Mouse (Mus musculus) forebrain, embryonic 13.5 days (tissue): Measurements from ENCODE around the gene 1700020D05Rik. TPM values are rescaled to one million over a fixed set of nuclear protein-coding genes. Genes with fewer than 3 reads are reported as not detected.

ENCODE experiments used
- ATAC-seq: fragments of 200-750 bp; cut with Nextera tagmentation; 2 replicates; pipeline ENCODE4 v1.8.0; 2017
- H3K27ac ChIP-seq: fragments of 300-500 bp; sonication (generic); 2 replicates; pipeline ENCODE4 v1.5.1; 2015; ENCODE audit warnings: inconsistent platforms, mild to moderate bottlenecking, moderate library complexity
- H3K27me3 ChIP-seq: fragments of 300-500 bp; sonication (generic); 2 replicates; pipeline ENCODE4 v1.6.1; 2015; ENCODE audit warnings: mild to moderate bottlenecking, inconsistent platforms
- H3K36me3 ChIP-seq: fragments of 300-500 bp; sonication (generic); 2 replicates; pipeline ENCODE4 v1.6.1; 2015; ENCODE audit warnings: mild to moderate bottlenecking, inconsistent platforms; ENCODE audit not compliant: poor library complexity, severe bottlenecking
- H3K4me1 ChIP-seq: fragments of 300-500 bp; sonication (generic); 2 replicates; pipeline ENCODE4 v1.6.1; 2015; ENCODE audit warnings: inconsistent platforms
- H3K4me2 ChIP-seq: fragments of 300-500 bp; sonication (generic); 2 replicates; pipeline ENCODE4 v1.6.1; 2015; ENCODE audit warnings: inconsistent platforms, mild to moderate bottlenecking, moderate library complexity
- H3K4me3 ChIP-seq: fragments of 300-500 bp; sonication (generic); 2 replicates; pipeline ENCODE4 v1.5.1; 2015; ENCODE audit warnings: mild to moderate bottlenecking, inconsistent platforms
- H3K9ac ChIP-seq: fragments of 300-500 bp; sonication (generic); 2 replicates; pipeline ENCODE4 v1.6.1; 2015; ENCODE audit warnings: mild to moderate bottlenecking, inconsistent platforms
- H3K9me3 ChIP-seq: fragments of 300-500 bp; sonication (generic); replicated peaks from 2 replicates; pipeline ENCODE4 v1.6.1; 2016; ENCODE audit warnings: inconsistent platforms
- WGBS: fragments of 180-500 bp; shearing (Covaris S2); methylation state at CpG from one replicate; pipeline ENCODE4 v1.1.7; 2015; 5-methylcytosine and 5-hydroxymethylcytosine counted together
- polyA plus RNA-seq: library from polyadenylated mRNA; unstranded; fragments of >200 nt; fragmentation: Nextera tagmentation; extraction: Ambion mirVana; gene quantifications from 2 replicates; pipeline ENCODE4 v1.2.1, GENCODE M21; 2015

1700020D05Rik gene
- polyA plus RNA-seq, 1 experiment from 2014 or later = 0.27 TPM

- 95% methylated on average over 19 of the region's 19 CpGs for WGBS
- H3K27ac ChIP-seq = no peak overlapping the region
- ATAC-seq = no peak
- no peak overlapping the region for H3K4me2 ChIP-seq
- no peaks in the 10 kb centered on the region for H3K9me3 ChIP-seq
- H3K9ac ChIP-seq = no peak overlapping the region
- peaks cover 67% of the 10 kb centered on the region for H3K36me3 ChIP-seq
- peaks cover 20% of the 10 kb centered on the region for H3K4me1 ChIP-seq
- H3K4me3 ChIP-seq = no peak overlapping the region
- H3K27me3 ChIP-seq = no peaks in the 10 kb centered on the region
Observed at GRCm38 (mm10) chr19:5483386-5484359, 19.9 kb downstream of the 1700020D05Rik start.

GRCm38 (mm10) chr19:5481398-5481797 lies 22.2 kb downstream of the 1700020D05Rik start:
- Histone ChIP-seq H3K4me3 (no peak overlapping the region), H3K36me3 (peaks cover 67% of the 10 kb centered on the region), H3K4me2 (no peak overlapping the region), H3K27me3 (no peaks in the 10 kb centered on the region), H3K9ac (no peak overlapping the region), H3K27ac (no peak overlapping the region), H3K4me1 (0 out of 2 replicates have a peak, but pooled peaks cover under 1% of the 10 kb centered on the region), H3K9me3 (no peaks in the 10 kb centered on the region)
- WGBS = 94% methylated on average over 10 of the region's 10 CpGs
- ATAC-seq = no peak

- H3K36me3 ChIP-seq = peaks cover 53% of the 10 kb centered on the region
- no peak overlapping the region for H3K4me3 ChIP-seq
- no peaks in the 10 kb centered on the region for H3K9me3 ChIP-seq
- no peak overlapping the region for H3K9ac ChIP-seq
- whole genome bisulfite sequencing = 95% methylated on average over 10 of the region's 10 CpGs
- no peak overlapping the region for H3K4me2 ChIP-seq
- H3K27ac ChIP-seq = no peak overlapping the region
- ATAC-seq = no peak
- no peaks in the 10 kb centered on the region for H3K27me3 ChIP-seq
- H3K4me1 ChIP-seq = peaks cover 11% of the 10 kb centered on the region
Observed at GRCm38 (mm10) chr19:5480016-5480415, 23.6 kb downstream of the 1700020D05Rik start.

- ATAC-seq = no peak
- Histone ChIP-seq H3K9ac (no peak overlapping the region), H3K27ac (no peak overlapping the region), H3K4me1 (peaks cover 26% of the 10 kb centered on the region), H3K36me3 (peaks cover 31% of the 10 kb centered on the region), H3K4me3 (no peak overlapping the region), H3K9me3 (no peaks in the 10 kb centered on the region), H3K27me3 (no peaks in the 10 kb centered on the region), H3K4me2 (no peak overlapping the region)
- 90% methylated on average over 18 of the region's 18 CpGs for WGBS
Observed at GRCm38 (mm10) chr19:5477668-5478300, 25.8 kb downstream of the 1700020D05Rik start.

GRCm38 (mm10) chr19:5477004-5477667 lies 26.5 kb downstream of the 1700020D05Rik start:
- Histone ChIP-seq H3K4me3 (no peak overlapping the region), H3K9me3 (no peaks in the 10 kb centered on the region), H3K9ac (no peak overlapping the region), H3K27ac (no peak overlapping the region), H3K4me2 (no peak overlapping the region), H3K4me1 (peaks cover 26% of the 10 kb centered on the region), H3K36me3 (peaks cover 24% of the 10 kb centered on the region), H3K27me3 (no peaks in the 10 kb centered on the region)
- no peak for ATAC-seq
- 84% methylated on average over 10 of the region's 10 CpGs for WGBS

GRCm38 (mm10) chr19:5475069-5475714 lies 28.4 kb downstream of the 1700020D05Rik start:
- H3K4me2 ChIP-seq = peak overlapping the region; percentile 96
- H3K4me3 ChIP-seq = peak overlapping the region; percentile 58
- no peaks in the 10 kb centered on the region for H3K27me3 ChIP-seq
- peak overlapping the region; percentile 49; the same call in 1 of the 2 replicates for H3K27ac ChIP-seq
- peak overlapping the region; percentile 81 for H3K9ac ChIP-seq
- WGBS = 24% methylated on average over 13 of the region's 13 CpGs
- peaks cover 5% of the 10 kb centered on the region for H3K36me3 ChIP-seq
- peak; percentile 20; the same call in 1 of the 2 replicates for ATAC-seq
- H3K4me1 ChIP-seq = peaks cover 26% of the 10 kb centered on the region
- no peaks in the 10 kb centered on the region for H3K9me3 ChIP-seq

- H3K4me2 ChIP-seq = peak overlapping the region; percentile 96
- H3K27ac ChIP-seq = peak overlapping the region; percentile 49; the same call in 1 of the 2 replicates
- H3K4me1 ChIP-seq = peaks cover 26% of the 10 kb centered on the region
- 2% methylated on average over 24 of the region's 68 CpGs for whole genome bisulfite sequencing
- peak overlapping the region; percentile 81 for H3K9ac ChIP-seq
- H3K27me3 ChIP-seq = no peaks in the 10 kb centered on the region
- peak; percentile 56 for ATAC-seq
- no peaks in the 10 kb centered on the region for H3K9me3 ChIP-seq
- H3K4me3 ChIP-seq = peak overlapping the region; percentile 58
- H3K36me3 ChIP-seq = no peaks in the 10 kb centered on the region; the same call in 1 of the 2 replicates
Observed at GRCm38 (mm10) chr19:5474281-5475068, 29.1 kb downstream of the 1700020D05Rik start.

GRCm38 (mm10) chr19:5473720-5474119 lies 29.9 kb downstream of the 1700020D05Rik start, which contains the start of gene Efemp2:
Efemp2 (plus strand) TSS chr19:5473954.
- WGBS = 2% methylated on average over 22 of the region's 22 CpGs
- no peaks in the 10 kb centered on the region for H3K27me3 ChIP-seq
- H3K36me3 ChIP-seq = no peaks in the 10 kb centered on the region; the same call in 1 of the 2 replicates
- H3K9me3 ChIP-seq = no peaks in the 10 kb centered on the region
- H3K9ac ChIP-seq = peak within 1 kb of the TSS; percentile 81
- peak within 1 kb of the TSS; percentile 49 for H3K27ac ChIP-seq
- peak within 1 kb of the TSS; percentile 96 for H3K4me2 ChIP-seq
- peak within 1 kb of the TSS; percentile 58 for H3K4me3 ChIP-seq
- peak; percentile 65 for ATAC-seq
- H3K4me1 ChIP-seq = peaks cover 26% of the 10 kb centered on the region

- H3K4me3 ChIP-seq = no peak overlapping the region
- WGBS = 79% methylated on average over 3 of the region's 3 CpGs
- H3K9ac ChIP-seq = no peak overlapping the region
- no peaks in the 10 kb centered on the region for H3K27me3 ChIP-seq
- H3K4me1 ChIP-seq = peaks cover 26% of the 10 kb centered on the region
- no peak overlapping the region for H3K27ac ChIP-seq
- peaks cover 2% of the 10 kb centered on the region for H3K36me3 ChIP-seq
- ATAC-seq = no peak
- no peaks in the 10 kb centered on the region for H3K9me3 ChIP-seq
- no peak overlapping the region for H3K4me2 ChIP-seq
Observed at GRCm38 (mm10) chr19:5472857-5473256, 30.7 kb downstream of the 1700020D05Rik start.

- Histone ChIP-seq H3K9me3 (no peaks in the 10 kb centered on the region), H3K27me3 (no peaks in the 10 kb centered on the region), H3K36me3 (peaks cover 12% of the 10 kb centered on the region), H3K4me2 (no peak overlapping the region), H3K9ac (no peak overlapping the region), H3K27ac (no peak overlapping the region), H3K4me1 (peaks cover 26% of the 10 kb centered on the region), H3K4me3 (no peak overlapping the region)
- 46% methylated on average over 5 of the region's 5 CpGs for WGBS
- ATAC-seq = no peak
Observed at GRCm38 (mm10) chr19:5471846-5472245, 31.7 kb downstream of the 1700020D05Rik start.

GRCm38 (mm10) chr19:5468374-5468773 lies 35.2 kb downstream of the 1700020D05Rik start, which contains the start of gene Ctsw:
Ctsw (minus strand) TSS chr19:5468507.
- no peaks in the 10 kb centered on the region for H3K9me3 ChIP-seq
- no peak within 1 kb of the TSS for H3K27ac ChIP-seq
- peaks cover 47% of the 10 kb centered on the region for H3K36me3 ChIP-seq
- no peak within 1 kb of the TSS for H3K4me2 ChIP-seq
- 60% methylated on average over 5 of the region's 5 CpGs for WGBS
- no peak within 1 kb of the TSS for H3K4me3 ChIP-seq
- ATAC-seq = no peak
- peaks cover 13% of the 10 kb centered on the region for H3K4me1 ChIP-seq
- H3K9ac ChIP-seq = no peak within 1 kb of the TSS
- H3K27me3 ChIP-seq = no peaks in the 10 kb centered on the region
